Mouse (Mus musculus): ENCODE data around the gene Zbtb8os.

DNA sequence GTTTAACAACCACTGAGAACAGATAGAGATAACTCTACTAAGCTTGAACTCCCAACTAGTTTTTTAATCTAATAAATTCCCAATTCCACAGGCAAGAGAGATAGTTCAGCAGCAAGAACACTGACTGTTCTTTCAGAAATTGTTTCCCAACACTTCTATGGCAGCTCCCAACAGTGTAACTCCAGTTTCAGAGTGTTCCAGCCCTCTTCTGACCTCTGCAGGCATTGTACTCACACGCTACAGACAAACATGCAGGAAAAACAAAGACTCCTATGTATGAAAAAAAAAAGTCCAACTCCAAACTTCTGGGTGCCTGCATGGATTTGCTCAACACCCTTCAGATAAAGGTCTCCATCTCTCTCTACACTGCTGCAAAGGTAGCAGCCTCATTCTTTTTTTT is 2.6 kb upstream of the Zbtb8os start:
- TF ChIP-seq CTCF (IDR thresholded peaks at IDR 0.05; ENCODE audit: low read depth) (no peak), EP300 (IDR thresholded peaks at IDR 0.05; ENCODE audit: low read depth) (no peak)

Data from liver, embryonic 14.5 days (tissue).